Mouse (Mus musculus): Measurements from ENCODE around the gene AB124611. TPM values are rescaled to one million over a fixed set of nuclear protein-coding genes. Genes with fewer than 3 reads are reported as not detected.

Gene AB124611
- polyA plus RNA-seq, 2 experiments = 2.1 to 5.7 TPM

DNA sequence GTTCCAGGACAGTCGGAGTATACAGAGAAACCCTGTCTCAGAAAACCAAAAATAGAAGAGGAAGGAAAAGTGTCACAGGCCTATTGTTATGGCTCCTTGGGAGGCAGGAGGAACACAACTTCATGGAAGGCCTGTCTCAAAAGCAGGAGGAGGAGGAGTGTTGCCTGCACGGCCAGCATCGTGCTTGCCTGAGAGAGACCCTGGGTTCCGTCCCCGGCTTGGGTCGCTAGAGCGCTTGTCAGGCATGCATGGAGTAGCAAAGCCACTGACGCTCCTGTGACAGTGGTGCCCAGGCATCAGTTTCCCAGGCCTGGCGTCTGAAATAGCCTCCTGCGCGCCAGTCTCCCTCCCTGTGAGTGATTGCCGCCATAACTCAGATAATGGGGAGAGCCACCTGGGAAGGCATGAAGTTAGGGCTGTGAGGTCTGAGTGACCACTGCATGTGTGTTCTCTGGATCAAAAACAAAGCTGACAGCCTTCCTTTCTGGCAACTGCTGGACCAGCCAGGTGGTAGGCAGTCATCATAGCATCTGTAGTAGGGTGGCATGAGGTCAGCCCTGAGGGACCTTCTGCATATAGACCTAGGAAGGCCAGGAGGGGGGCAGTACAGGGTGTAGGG lies 27.6 kb upstream of the AB124611 start:
- no peak overlapping the region for H3K4me3 ChIP-seq (ENCODE audit: insufficient read depth in 1 of 2, low read depth in 2 of 2, low read length in 2 of 2)
- no peak for TF ChIP-seq CTCF (IDR thresholded peaks at IDR 0.05; ENCODE audit: low read depth)
- TF ChIP-seq EP300 (IDR thresholded peaks at IDR 0.05; ENCODE audit: low read depth) = no peak
- peaks cover 21% of the 10 kb centered on the region for H3K36me3 ChIP-seq (replicated peaks; ENCODE audit: control insufficient read depth, insufficient read depth, low read depth)
- H3K4me2 ChIP-seq (ENCODE audit: low read depth) = no peak overlapping the region
- no peaks in the 10 kb centered on the region for H3K4me1 ChIP-seq (replicated peaks; ENCODE audit: control insufficient read depth in 2 of 2, insufficient read depth in 2 of 2, low read length in 1 of 2)
- H3K9ac ChIP-seq (replicated peaks) = no peak overlapping the region
- WGBS (ENCODE audit: insufficient replicate concordance) = 88% methylated on average over 12 of the region's 12 CpGs
- no peaks in the 10 kb centered on the region for H3K9me3 ChIP-seq (ENCODE audit: control insufficient read depth, low read length)
- DNase-seq (ENCODE audit: low read depth in 3 of 3, low spot score in 3 of 3) (no peak), ATAC-seq (ENCODE audit: insufficient read depth) (no peak)
- H3K27ac ChIP-seq = no peak overlapping the region
- no peaks in the 10 kb centered on the region for H3K27me3 ChIP-seq (ENCODE audit: control insufficient read depth, insufficient read depth, low read length)

DNA sequence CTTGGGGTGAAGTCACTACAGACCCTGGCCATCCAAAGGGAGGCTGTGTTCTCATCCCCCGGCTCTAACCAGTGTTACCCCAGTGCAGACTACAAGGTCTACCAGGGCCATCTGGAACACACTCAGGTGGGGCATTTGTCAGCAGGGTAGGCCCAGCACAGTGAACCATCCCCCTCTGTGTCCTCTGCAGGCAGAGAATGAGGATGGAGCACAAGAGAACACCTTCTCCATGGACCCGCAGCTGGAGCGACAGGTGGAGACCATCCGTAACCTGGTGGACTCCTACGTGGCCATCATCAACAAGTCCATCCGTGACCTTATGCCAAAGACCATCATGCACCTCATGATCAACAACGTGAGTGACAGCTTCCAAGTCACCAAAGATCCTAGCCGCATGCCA lies 22.6 kb upstream of the AB124611 start:
- WGBS (ENCODE audit: insufficient replicate concordance) = 91% methylated on average over 8 of the region's 8 CpGs
- H3K4me2 ChIP-seq (ENCODE audit: low read depth) = no peak overlapping the region
- H3K9me3 ChIP-seq (ENCODE audit: control insufficient read depth, low read length) = no peaks in the 10 kb centered on the region
- no peak overlapping the region for H3K27ac ChIP-seq
- no peaks in the 10 kb centered on the region for H3K27me3 ChIP-seq (ENCODE audit: control insufficient read depth, insufficient read depth, low read length)
- no peak for ATAC-seq (ENCODE audit: insufficient read depth)
- no peaks in the 10 kb centered on the region for H3K4me1 ChIP-seq (replicated peaks; ENCODE audit: control insufficient read depth in 2 of 2, insufficient read depth in 2 of 2, low read length in 1 of 2)
- peaks cover 34% of the 10 kb centered on the region for H3K36me3 ChIP-seq (replicated peaks; ENCODE audit: control insufficient read depth, insufficient read depth, low read depth)
- no peak overlapping the region for H3K4me3 ChIP-seq (ENCODE audit: insufficient read depth in 1 of 2, low read depth in 2 of 2, low read length in 2 of 2)
- H3K9ac ChIP-seq (replicated peaks) = no peak overlapping the region
- DNase-seq (ENCODE audit: low read depth in 3 of 3, low spot score in 3 of 3) = no peak
- no peak for TF ChIP-seq EP300 (IDR thresholded peaks at IDR 0.05; ENCODE audit: low read depth)
- no peak for TF ChIP-seq CTCF (IDR thresholded peaks at IDR 0.05; ENCODE audit: low read depth)

- DNase-seq (ENCODE audit: low read depth in 3 of 3, low spot score in 3 of 3) (no peak), ATAC-seq (ENCODE audit: insufficient read depth) (no peak)
- Histone ChIP-seq H3K27ac (no peak overlapping the region), H3K4me2 (ENCODE audit: low read depth) (no peak overlapping the region), H3K9me3 (ENCODE audit: control insufficient read depth, low read length) (no peaks in the 10 kb centered on the region), H3K4me3 (ENCODE audit: insufficient read depth in 1 of 2, low read depth in 2 of 2, low read length in 2 of 2) (no peak overlapping the region), H3K4me1 (replicated peaks; ENCODE audit: control insufficient read depth in 2 of 2, insufficient read depth in 2 of 2, low read length in 1 of 2) (peaks cover 3 to 14% of the 10 kb centered on the region in 2 experiments), H3K9ac (replicated peaks) (no peak overlapping the region), H3K27me3 (ENCODE audit: control insufficient read depth, insufficient read depth, low read length) (no peaks in the 10 kb centered on the region), H3K36me3 (replicated peaks; ENCODE audit: control insufficient read depth, insufficient read depth, low read depth) (peaks cover 30% of the 10 kb centered on the region)
- no peak for TF ChIP-seq CTCF (IDR thresholded peaks at IDR 0.05; ENCODE audit: low read depth)
- no peak for TF ChIP-seq EP300 (IDR thresholded peaks at IDR 0.05; ENCODE audit: low read depth)
Measured at GRCm38 (mm10) chr9:21505767-21506166, 20.2 kb upstream of the AB124611 start.

DNA sequence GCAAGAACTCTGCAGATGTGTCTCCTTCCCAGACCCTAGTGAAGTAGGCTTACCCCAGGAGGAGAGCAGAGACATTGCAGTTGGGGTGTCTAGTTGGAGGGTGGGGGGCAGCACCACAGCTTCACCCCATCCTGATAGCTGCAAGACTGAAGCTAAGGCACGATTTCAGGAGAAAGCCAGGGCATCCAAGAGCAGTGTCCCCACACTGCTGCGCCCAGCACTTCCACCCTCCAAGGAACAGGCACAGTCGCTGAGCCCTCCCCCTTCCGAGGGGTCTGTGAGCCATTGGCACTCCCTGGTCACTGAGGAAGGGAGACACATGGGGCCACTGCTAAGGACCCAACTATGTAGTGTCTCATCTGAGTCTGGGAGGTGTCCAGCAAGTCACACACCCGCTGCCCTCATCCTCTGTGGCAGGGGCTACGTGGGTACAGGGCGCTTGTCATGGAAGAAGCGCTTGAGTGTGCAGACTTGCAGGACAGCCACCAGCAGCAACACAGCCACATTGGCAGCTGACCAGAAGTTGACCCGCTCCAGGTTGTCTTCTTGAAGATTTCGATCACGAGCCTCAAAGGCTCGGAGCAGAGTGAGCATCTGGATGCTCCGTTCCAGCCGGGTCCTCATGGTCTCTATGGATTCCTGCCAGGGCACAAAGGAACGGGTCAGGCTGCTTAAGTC lies 18.1 kb upstream of the AB124611 start:
- ATAC-seq (ENCODE audit: insufficient read depth) = no peak

DNA sequence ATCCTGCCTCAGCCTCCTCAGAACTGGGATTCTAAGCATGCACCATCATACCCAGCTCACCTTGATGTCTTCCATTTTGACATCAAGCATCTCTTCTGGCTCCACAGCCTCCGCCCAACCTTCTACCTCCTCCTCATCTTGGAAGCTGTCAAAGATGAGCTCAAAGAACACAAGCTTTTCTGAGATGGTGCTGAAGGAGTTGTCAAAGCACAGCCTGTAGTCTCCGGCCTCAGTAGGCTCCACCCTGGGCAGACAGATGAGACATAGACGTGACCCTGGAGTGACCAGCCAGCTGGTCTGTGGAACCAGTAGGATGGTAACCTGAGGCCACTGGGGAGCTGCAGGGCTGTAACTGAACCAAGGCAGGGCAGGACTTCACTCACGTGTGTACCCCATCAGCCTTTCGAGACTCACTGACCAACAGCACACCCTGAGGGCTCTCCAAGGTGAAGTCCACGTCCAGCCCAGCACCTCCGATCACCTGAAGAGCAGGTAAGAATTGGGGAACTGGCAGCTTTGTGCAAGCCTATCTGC lies 17.0 kb upstream of the AB124611 start:
- DNase-seq (ENCODE audit: low read depth in 3 of 3, low spot score in 3 of 3) (no peak), ATAC-seq (ENCODE audit: insufficient read depth) (no peak)
- Histone ChIP-seq H3K9ac (replicated peaks) (peak overlapping the region; percentile 59), H3K36me3 (replicated peaks; ENCODE audit: control insufficient read depth, insufficient read depth, low read depth) (peaks cover 24% of the 10 kb centered on the region), H3K4me3 (ENCODE audit: insufficient read depth in 1 of 2, low read depth in 2 of 2, low read length in 2 of 2) (peak overlapping the region; percentile 61 to 94), H3K27me3 (ENCODE audit: control insufficient read depth, insufficient read depth, low read length) (no peaks in the 10 kb centered on the region), H3K27ac (no peak overlapping the region), H3K4me2 (ENCODE audit: low read depth) (peak overlapping the region; percentile 87), H3K9me3 (ENCODE audit: control insufficient read depth, low read length) (no peaks in the 10 kb centered on the region), H3K4me1 (replicated peaks; ENCODE audit: control insufficient read depth in 2 of 2, insufficient read depth in 2 of 2, low read length in 1 of 2) (peaks cover 7 to 19% of the 10 kb centered on the region in 2 experiments)
- no peak for TF ChIP-seq CTCF (IDR thresholded peaks at IDR 0.05; ENCODE audit: low read depth)
- TF ChIP-seq EP300 (IDR thresholded peaks at IDR 0.05; ENCODE audit: low read depth) = no peak
- 75% methylated on average over 7 of the region's 7 CpGs for WGBS (ENCODE audit: insufficient replicate concordance)

More for the DNA sequence above, 18.1 kb upstream of the AB124611 start:
- WGBS (ENCODE audit: insufficient replicate concordance) = 85% methylated on average over 15 of the region's 15 CpGs
- no peak overlapping the region for H3K27ac ChIP-seq
- H3K9me3 ChIP-seq (ENCODE audit: control insufficient read depth, low read length) = no peaks in the 10 kb centered on the region
- H3K4me2 ChIP-seq (ENCODE audit: low read depth) = no peak overlapping the region
- H3K36me3 ChIP-seq (replicated peaks; ENCODE audit: control insufficient read depth, insufficient read depth, low read depth) = peaks cover 30% of the 10 kb centered on the region
- no peak overlapping the region for H3K4me3 ChIP-seq (ENCODE audit: insufficient read depth in 1 of 2, low read depth in 2 of 2, low read length in 2 of 2)
- no peak overlapping the region for H3K9ac ChIP-seq (replicated peaks)
- no peak for DNase-seq (ENCODE audit: low read depth in 3 of 3, low spot score in 3 of 3)
- no peak for TF ChIP-seq EP300 (IDR thresholded peaks at IDR 0.05; ENCODE audit: low read depth)
- no peak for TF ChIP-seq CTCF (IDR thresholded peaks at IDR 0.05; ENCODE audit: low read depth)
- H3K27me3 ChIP-seq (ENCODE audit: control insufficient read depth, insufficient read depth, low read length) = no peaks in the 10 kb centered on the region
- peaks cover 7 to 19% of the 10 kb centered on the region in 2 experiments for H3K4me1 ChIP-seq (replicated peaks; ENCODE audit: control insufficient read depth in 2 of 2, insufficient read depth in 2 of 2, low read length in 1 of 2)
